ENCODE assay signal across 8 mouse cellular contexts in the genomic region with DNA sequence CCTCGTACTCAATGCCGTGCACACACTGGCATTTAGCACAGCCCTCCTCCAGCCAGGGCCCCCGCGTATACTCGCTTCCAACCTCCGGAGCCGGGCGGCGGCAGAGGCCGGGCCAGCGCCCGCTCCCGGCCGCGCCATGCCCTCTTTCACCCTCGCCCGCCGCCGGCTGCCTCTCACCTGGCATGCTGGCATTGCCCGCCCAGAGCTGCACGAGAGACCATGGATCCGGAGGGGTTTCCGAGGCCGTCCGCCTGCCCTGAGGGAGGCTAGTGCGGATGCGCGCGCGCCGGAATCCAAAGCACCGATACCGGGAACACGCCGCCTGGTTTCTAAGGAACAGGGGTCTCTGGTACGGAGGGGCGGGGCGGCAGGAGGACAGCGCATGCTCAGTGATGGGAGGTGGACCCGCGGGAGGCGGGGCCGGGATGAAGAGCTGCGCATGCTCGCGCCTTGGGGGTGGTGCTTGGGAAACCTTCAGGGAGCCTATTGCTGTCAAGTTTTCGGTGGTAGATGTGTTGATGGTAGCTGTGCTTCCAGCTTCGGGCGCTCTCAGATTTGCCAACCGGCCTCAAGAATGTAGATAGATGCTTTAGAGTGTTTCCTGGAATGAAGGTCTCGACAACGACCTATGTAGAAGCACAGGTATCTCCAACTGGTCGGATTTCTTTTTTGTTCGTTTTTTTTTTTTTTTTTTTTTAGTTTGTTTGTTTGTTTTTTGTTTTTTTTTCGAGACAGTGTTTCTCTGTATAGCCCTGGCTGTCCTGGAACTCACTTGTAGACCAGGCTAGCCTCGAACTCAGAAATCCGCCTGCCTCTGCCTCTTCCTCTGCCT. TPM values are rescaled to one million over a fixed set of nuclear protein-coding genes. Genes with fewer than 3 reads are reported as not detected.
DNase-seq lines count a peak whose midpoint lies in the region; ATAC-seq and TF ChIP-seq lines count a peak whose summit lies in the region.

A gene (minus strand): TSS at position 388 of the 832 bp plus-strand sequence.

- no peaks in the 10 kb centered on the region for H3K9me3 ChIP-seq in E14TG2a.4 (ENCODE audit: low read length)
- H3K9me3 ChIP-seq in forebrain, embryonic 12.5 days: no peaks in the 10 kb centered on the region
- H3K9me3 ChIP-seq in liver, postnatal 0 days (ENCODE audit: low read length): no peaks in the 10 kb centered on the region
- H3K9me3 ChIP-seq in neural tube, embryonic 14.5 days (ENCODE audit: control insufficient read depth, low read length): no peaks in the 10 kb centered on the region

- WGBS in forebrain, embryonic 12.5 days: 4% methylated on average over 57 of the region's 57 CpGs
- 2% methylated on average over 57 of the region's 57 CpGs for WGBS in large intestine, adult 2 months
- WGBS in liver, postnatal 0 days (ENCODE audit: insufficient replicate concordance): 5% methylated on average over 54 of the region's 57 CpGs
- 4% methylated on average over 57 of the region's 57 CpGs for WGBS in neural tube, embryonic 14.5 days

- DNase-seq in c-Kit-positive CD71-positive TER-119-positive erythroid progenitor cells, embryonic 14.5 days (ENCODE audit: low spot score): peak; percentile 93
- peak; percentile 99 for DNase-seq in heart, postnatal 10 days
- DNase-seq in large intestine, adult 2 months (ENCODE audit: low read depth, low spot score): peak; percentile 83
- DNase-seq in liver, postnatal 0 days: peak; percentile 97
- peak; percentile 99 for DNase-seq in testis, postnatal 10 days (ENCODE audit: low spot score)

- intact Hi-C loops in heart, postnatal 10 days (cut with DNase I): no loop called here

- peak within 1 kb of the TSS; percentile 98 for H3K4me3 ChIP-seq in E14TG2a.4 (replicated peaks; ENCODE audit: low read length)
- H3K4me3 ChIP-seq in forebrain, embryonic 12.5 days (replicated peaks): peak within 1 kb of the TSS; percentile 95
- H3K4me3 ChIP-seq in liver, postnatal 0 days (ENCODE audit: low read depth, low read length): peak within 1 kb of the TSS; percentile 94
- H3K4me3 ChIP-seq in neural tube, embryonic 14.5 days (ENCODE audit: low read depth, low read length): peak within 1 kb of the TSS; percentile 95

- H3K27ac ChIP-seq in forebrain, embryonic 12.5 days: peak within 1 kb of the TSS; percentile 91
- 0 out of 2 replicates have a peak within 1 kb of the TSS, but pooled peaks have one; percentile 49 for H3K27ac ChIP-seq in liver, postnatal 0 days (ENCODE audit: low read depth)
- peak within 1 kb of the TSS; percentile 90 for H3K27ac ChIP-seq in neural tube, embryonic 14.5 days (ENCODE audit: low read depth, low read length)

- H3K9ac ChIP-seq in forebrain, embryonic 12.5 days: peak within 1 kb of the TSS; percentile 95
- H3K9ac ChIP-seq in liver, postnatal 0 days (replicated peaks): peak within 1 kb of the TSS; percentile 82
- peak within 1 kb of the TSS; percentile 91 for H3K9ac ChIP-seq in neural tube, embryonic 14.5 days (replicated peaks; ENCODE audit: low read depth, low read length)

- 0 out of 2 replicates have a peak, but pooled peaks cover 4% of the 10 kb centered on the region for H3K36me3 ChIP-seq in E14TG2a.4 (ENCODE audit: insufficient read depth, low read length)
- H3K36me3 ChIP-seq in forebrain, embryonic 12.5 days (replicated peaks): no peaks in the 10 kb centered on the region
- no peaks in the 10 kb centered on the region for H3K36me3 ChIP-seq in liver, postnatal 0 days (replicated peaks; ENCODE audit: insufficient read depth, low read length)
- no peaks in the 10 kb centered on the region for H3K36me3 ChIP-seq in neural tube, embryonic 14.5 days (ENCODE audit: control insufficient read depth, insufficient read depth, low read length)

- H3K27me3 ChIP-seq in E14TG2a.4 (ENCODE audit: insufficient read depth, low read length): no peaks in the 10 kb centered on the region
- H3K27me3 ChIP-seq in forebrain, embryonic 12.5 days: no peaks in the 10 kb centered on the region
- no peaks in the 10 kb centered on the region for H3K27me3 ChIP-seq in liver, postnatal 0 days (ENCODE audit: insufficient read depth, low read length)
- no peaks in the 10 kb centered on the region for H3K27me3 ChIP-seq in neural tube, embryonic 14.5 days (ENCODE audit: control insufficient read depth, insufficient read depth, low read length)

- H3K4me2 ChIP-seq in forebrain, embryonic 12.5 days: peak within 1 kb of the TSS; percentile 65
- H3K4me2 ChIP-seq in liver, postnatal 0 days (ENCODE audit: low read depth, low read length): peak within 1 kb of the TSS; percentile 100
- peak within 1 kb of the TSS; percentile 87 for H3K4me2 ChIP-seq in neural tube, embryonic 14.5 days (ENCODE audit: low read depth, low read length)

- ATAC-seq in forebrain, embryonic 12.5 days (ENCODE audit: low FRiP score): peak; percentile 98
- ATAC-seq in liver, postnatal 0 days: peak; percentile 99
- peak; percentile 95 for ATAC-seq in neural tube, embryonic 14.5 days (ENCODE audit: low read depth)

- TF ChIP-seq CTCF in E14TG2a.4 (conservative IDR thresholded peaks at IDR 0.05; ENCODE audit: low read length): no peak
- no peak for TF ChIP-seq CTCF in liver, postnatal 0 days (IDR thresholded peaks at IDR 0.05; ENCODE audit: low read depth)

- no peak for TF ChIP-seq EP300 in liver, postnatal 0 days (IDR thresholded peaks at IDR 0.05; ENCODE audit: low read depth)

- H3K4me1 ChIP-seq in E14TG2a.4 (replicated peaks; ENCODE audit: low read depth, low read length): peaks cover 18% of the 10 kb centered on the region
- H3K4me1 ChIP-seq in forebrain, embryonic 12.5 days: peaks cover 6% of the 10 kb centered on the region; the same call in 1 of the 2 replicates
- H3K4me1 ChIP-seq in liver, postnatal 0 days (ENCODE audit: insufficient read depth): peaks cover 12% of the 10 kb centered on the region
- peaks cover 12% of the 10 kb centered on the region; the same call in 1 of the 2 replicates for H3K4me1 ChIP-seq in neural tube, embryonic 14.5 days (ENCODE audit: control insufficient read depth, insufficient read depth, low read length)

RNA-seq across cellular contexts. Expression of the gene that starts here (rescaled TPM):
- 57.1 and 57.4 TPM in 2 replicates for polyA plus RNA-seq in forebrain, embryonic 12.5 days (2016; fragmentation: Nextera tagmentation; extraction: Ambion mirVana)
- 1 to 10 TPM; 4.6 to 9.9 TPM for total RNA-seq in heart, postnatal 10 days (2021)
- 5.6 and 8.7 TPM in 2 replicates for polyA plus RNA-seq in large intestine, adult 2 months (2012; rRNA removed)
- polyA plus RNA-seq in liver, postnatal 0 days (2015; fragmentation: Nextera tagmentation; extraction: Ambion mirVana): 2.4 and 2.9 TPM in 2 replicates
- 52.9 and 67.9 TPM in 2 replicates for polyA plus RNA-seq in neural tube, embryonic 14.5 days (2014; fragmentation: Nextera tagmentation; extraction: Ambion mirVana)

Comparison
In these comparisons a context has a peak if more than half of its experiments do, and no peak if none do; other contexts are left out.
1. Peak in every context shown above with its lines: DNase-seq, ATAC-seq, H3K4me3 ChIP-seq and H3K27ac ChIP-seq.